Mouse (Mus musculus): ENCODE measurements at regions not wholly inside any gene's neighbourhood (a gene's known extent, or its start where the extent isn't known, plus 50 kb on each side); places are given as distances from the start of the nearest gene placed in this dataset.

GRCm38 (mm10) chr5:126573766-126574165 lies 667.8 kb upstream of the Tmem132c start:
- no peak for DNase-seq (ENCODE audit: low spot score in 2 of 2)

DNA sequence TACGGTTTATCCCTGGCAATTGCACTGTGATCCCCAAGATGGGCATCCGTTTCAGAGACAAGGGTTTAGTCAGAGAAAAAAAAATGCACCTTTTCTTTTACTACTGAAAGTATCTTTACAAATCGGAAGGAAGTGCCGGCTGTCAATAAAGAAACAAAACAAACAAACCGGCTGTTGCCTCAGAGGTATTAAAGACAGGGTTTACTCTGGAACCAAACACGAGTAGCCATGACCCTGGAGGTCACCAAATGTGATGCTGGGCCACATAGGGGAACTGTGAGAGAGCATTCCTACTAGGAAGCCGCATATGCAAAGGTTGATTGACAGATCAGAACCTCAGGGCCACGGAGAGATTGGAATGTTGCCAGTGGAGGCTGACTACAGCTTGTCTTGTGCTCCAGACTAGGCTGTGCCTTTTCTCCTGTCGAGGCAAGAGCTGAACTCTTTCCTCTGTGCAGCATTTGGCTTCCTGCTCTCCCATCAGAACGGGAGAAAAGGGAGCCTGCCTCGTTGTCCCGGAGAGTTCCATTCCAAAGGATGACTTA lies 643.8 kb upstream of the Tmem132c start:
- no peak for DNase-seq (ENCODE audit: low spot score in 2 of 2)

- DNase-seq (ENCODE audit: low spot score in 2 of 2) = no peak
Observed at GRCm38 (mm10) chr5:126599561-126599960, 642.0 kb upstream of the Tmem132c start.

GRCm38 (mm10) chr5:126606756-126607155 lies 634.9 kb upstream of the Tmem132c start:
- no peak for DNase-seq (ENCODE audit: low spot score in 2 of 2)

DNA sequence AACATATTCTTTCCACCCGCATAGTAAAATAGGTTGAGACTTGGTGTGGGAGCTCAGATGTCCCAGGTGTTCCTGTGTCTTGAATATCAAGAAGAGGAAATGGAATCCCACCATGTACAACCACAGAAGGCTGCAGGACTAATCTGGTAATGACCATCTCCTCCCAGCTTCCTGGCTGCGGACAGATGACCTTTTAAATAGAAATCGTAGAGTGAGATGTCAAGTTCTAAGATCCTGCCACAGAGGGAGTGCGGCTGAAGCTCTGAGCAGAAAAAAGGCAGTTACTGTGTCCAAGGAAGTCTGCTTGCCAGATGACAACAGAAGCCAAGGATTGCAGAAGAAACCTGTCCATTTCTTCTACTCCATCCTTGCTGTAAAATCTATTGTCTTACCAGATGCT lies 629.0 kb upstream of the Tmem132c start:
- no peak for DNase-seq (ENCODE audit: low spot score in 2 of 2)

DNA sequence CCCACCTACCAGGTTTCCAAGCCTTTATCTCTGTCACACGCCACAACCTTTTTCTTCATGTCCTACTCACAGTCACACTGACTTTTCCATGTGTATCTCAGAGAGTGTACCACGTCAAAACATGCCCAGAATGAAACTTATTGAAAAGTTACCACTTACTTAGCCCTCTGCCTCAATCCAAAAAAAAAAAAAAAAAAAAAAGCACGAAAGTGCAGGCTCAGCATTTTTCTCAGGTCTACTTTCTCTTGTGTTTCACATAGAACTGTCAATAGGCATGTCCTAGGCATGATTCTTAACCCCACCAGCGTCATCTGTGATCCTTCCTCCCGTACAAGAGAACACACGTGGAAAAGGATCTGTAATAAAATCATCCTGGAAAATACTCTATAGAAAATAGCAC lies 619.1 kb upstream of the Tmem132c start:
- DNase-seq (ENCODE audit: low spot score in 2 of 2) = no peak

GRCm38 (mm10) chr5:126623205-126623604 lies 618.4 kb upstream of the Tmem132c start:
- DNase-seq (ENCODE audit: low spot score in 2 of 2) = peak; percentile 25 to 64

DNA sequence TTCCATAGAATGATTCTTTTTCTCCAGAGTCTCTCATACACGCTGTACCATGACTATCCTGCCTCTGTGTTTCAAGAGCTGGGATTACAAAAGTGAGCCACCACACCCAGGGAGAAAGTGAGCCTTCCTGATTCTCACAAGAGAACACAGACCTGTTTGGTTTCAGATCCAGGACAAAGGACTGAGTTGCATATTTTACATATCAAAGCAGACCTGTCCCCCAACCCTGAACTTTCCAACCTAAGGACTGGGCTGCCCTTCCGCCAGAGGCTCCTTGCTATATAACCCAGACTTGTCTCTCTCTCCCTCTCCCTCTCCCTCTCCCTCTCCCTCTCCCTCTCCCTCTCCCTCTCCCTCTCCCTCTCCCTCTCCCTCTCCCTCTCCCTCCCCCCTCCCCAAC lies 611.8 kb upstream of the Tmem132c start:
- no peak for DNase-seq (ENCODE audit: low spot score in 2 of 2)

GRCm38 (mm10) chr5:126650415-126650814 lies 591.2 kb upstream of the Tmem132c start:
- DNase-seq (ENCODE audit: low spot score in 2 of 2) = no peak

- no peak for DNase-seq (ENCODE audit: low spot score in 2 of 2)
Observed at GRCm38 (mm10) chr5:126651367-126651766, 590.2 kb upstream of the Tmem132c start.

- no peak for DNase-seq (ENCODE audit: low spot score in 2 of 2)
Observed at GRCm38 (mm10) chr5:126662648-126663047, 579.0 kb upstream of the Tmem132c start.

- DNase-seq (ENCODE audit: low spot score in 2 of 2) = no peak
Observed at GRCm38 (mm10) chr5:126671156-126671555, 570.5 kb upstream of the Tmem132c start.

GRCm38 (mm10) chr5:126680262-126680661 lies 561.3 kb upstream of the Tmem132c start:
- no peak for DNase-seq (ENCODE audit: low spot score in 2 of 2)

GRCm38 (mm10) chr5:126699314-126699713 lies 542.3 kb upstream of the Tmem132c start:
- DNase-seq (ENCODE audit: low spot score in 2 of 2) = no peak

GRCm38 (mm10) chr5:126703516-126704282 lies 537.9 kb upstream of the Tmem132c start:
- no peak for DNase-seq (ENCODE audit: low spot score in 2 of 2)

DNA sequence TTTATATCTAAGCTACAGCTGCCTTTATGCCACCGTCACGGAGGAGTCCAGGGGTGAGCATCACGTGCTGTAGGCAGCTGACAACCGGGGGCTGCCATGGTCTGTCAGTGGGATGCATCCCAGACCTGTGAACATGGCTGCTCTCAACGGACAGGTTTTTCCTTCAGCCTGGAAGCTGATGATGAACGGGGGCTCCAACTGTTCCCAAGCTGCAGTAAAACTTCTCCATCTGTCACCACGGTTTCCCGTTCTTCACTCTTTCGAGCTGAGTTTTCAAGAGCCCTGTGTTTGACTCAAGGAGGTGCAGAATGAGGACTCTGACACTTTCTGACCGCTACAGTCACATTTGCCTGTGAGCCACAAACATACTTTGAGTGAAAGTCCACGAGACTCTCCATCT lies 535.7 kb upstream of the Tmem132c start:
- DNase-seq (ENCODE audit: low spot score in 2 of 2) = no peak

- no peak for DNase-seq (ENCODE audit: low spot score in 2 of 2)
Observed at GRCm38 (mm10) chr5:126706701-126707100, 534.9 kb upstream of the Tmem132c start.

GRCm38 (mm10) chr5:126714672-126715071 lies 526.9 kb upstream of the Tmem132c start:
- no peak for DNase-seq (ENCODE audit: low spot score in 2 of 2)

GRCm38 (mm10) chr5:126718421-126718820 lies 523.2 kb upstream of the Tmem132c start:
- DNase-seq (ENCODE audit: low spot score in 2 of 2) = no peak

- no peak for DNase-seq (ENCODE audit: low spot score in 2 of 2)
Observed at GRCm38 (mm10) chr5:126721300-126721699, 520.3 kb upstream of the Tmem132c start.

DNA sequence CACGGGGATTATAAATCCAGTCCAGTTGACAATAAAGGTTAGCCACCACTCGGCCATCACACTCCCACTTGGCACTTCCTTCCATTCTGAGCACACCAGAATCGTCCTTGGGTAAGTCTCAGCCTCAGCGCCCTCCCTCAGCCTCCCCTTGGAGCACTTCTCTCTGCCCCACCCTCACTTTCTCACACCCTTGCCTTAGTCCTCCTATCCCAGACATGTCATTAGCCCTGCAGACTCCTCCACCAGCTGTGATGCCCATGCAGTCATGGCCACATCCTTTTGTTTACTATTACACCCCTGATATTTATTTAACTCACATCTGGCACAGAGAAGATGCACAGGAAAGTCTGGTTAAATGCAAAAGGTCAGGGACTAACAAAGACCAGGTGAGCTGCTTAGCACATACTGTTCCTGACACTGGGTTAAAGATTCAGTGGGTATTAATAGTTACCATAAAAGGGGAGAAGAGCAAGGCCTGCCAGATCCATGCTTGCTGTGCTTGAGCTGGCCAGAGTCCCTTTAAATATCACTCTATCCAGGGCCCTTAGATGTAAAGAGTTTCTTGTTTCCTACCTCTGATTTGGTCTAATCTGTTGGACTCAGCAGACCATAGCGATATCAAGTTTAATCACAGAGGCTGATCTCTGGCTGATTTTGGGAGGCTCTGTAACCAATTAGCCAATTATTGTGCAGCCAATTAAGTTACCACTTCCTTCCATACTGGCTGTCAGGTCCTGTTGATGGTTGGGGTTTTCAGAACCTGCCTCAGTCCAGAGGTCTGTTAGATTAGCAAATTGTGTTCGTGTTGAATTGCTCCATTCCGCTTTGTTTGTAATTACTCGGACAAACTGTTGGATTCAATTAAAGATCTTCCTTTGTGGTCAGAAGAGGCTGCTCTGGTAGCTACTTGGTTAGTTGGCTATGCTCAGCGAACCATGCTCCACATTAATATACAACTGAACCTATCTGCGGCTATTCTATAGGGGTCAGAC lies 518.0 kb upstream of the Tmem132c start:
- no peak for DNase-seq (ENCODE audit: low spot score in 2 of 2)

DNA sequence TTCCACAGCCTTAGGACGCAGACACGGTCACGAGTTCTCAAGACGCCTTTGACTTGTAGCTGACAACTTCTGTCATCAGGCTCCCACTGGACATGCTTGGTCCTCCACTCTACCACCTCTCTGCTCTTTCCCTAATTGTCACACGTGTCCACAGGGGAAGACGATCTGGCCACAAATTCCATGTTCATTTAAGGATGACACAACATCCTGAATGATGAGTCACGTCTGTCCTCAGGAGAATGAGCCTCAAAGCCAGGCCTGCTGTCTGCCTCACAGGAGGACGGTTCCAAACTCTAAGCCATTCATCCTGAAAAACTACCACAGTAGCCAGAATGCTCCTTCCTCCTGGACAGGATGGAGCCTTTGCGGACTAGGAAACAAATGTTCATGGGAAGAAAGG lies 517.3 kb upstream of the Tmem132c start:
- no peak for DNase-seq (ENCODE audit: low spot score in 2 of 2)

Measured in frontal cortex, postnatal 14 days (tissue).